Mouse (Mus musculus): ENCODE data around the gene Strn. TPM values are rescaled to one million over a fixed set of nuclear protein-coding genes. Genes with fewer than 3 reads are reported as not detected.
A peak's percentile ranks its signal among the peaks of the same experiment; 100 is the strongest.
"Not testable (repeated sequence)": the region's sequence is repeated elsewhere in the genome, so short reads cannot be mapped to it uniquely, and the experiment has no call there.

Gene Strn
- total RNA-seq, 2 experiments from 2014 or later: 21.9 to 35.2 TPM

DNA sequence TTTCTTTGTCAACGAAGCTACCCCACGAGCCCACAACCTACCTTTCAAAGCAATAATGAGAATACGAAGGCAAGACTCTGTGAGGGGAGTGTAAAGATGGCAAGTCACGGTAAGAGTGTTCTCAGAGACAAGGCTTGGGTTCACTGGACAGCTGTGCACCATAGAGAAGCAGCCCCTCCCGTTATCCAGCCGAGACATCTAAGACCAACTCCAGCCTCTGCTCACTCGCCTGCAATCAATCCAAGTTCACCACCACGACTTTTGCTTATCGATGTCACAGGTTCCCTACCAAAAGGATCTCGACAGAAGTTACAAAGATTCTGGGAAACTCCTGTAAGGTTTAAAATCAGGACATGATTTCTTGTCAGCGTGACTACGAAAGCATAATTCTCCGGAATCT is 17.9 kb downstream of the Strn start:
- no peak for ATAC-seq (replicated peaks; ENCODE audit: poor library complexity)

DNA sequence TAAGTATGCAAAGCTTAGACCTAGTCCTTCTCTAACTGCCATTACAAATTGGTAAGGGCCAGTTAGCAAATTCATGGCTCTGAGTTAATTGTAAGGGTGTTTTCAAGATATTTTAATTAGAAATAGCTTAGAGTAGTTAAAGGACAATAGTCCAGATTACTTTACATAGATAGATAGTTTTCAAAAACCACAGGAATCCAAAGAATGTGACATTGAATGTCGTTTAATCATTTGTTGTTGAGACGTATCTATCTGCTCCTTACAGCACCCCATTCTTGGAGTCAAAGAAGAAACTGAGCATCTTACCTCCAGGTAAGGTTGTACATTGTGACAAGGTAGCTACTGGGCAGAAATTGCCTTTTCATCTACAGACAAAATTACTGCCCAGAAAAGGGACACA is 26.7 kb downstream of the Strn start:
- ATAC-seq (replicated peaks; ENCODE audit: poor library complexity): no peak

DNA sequence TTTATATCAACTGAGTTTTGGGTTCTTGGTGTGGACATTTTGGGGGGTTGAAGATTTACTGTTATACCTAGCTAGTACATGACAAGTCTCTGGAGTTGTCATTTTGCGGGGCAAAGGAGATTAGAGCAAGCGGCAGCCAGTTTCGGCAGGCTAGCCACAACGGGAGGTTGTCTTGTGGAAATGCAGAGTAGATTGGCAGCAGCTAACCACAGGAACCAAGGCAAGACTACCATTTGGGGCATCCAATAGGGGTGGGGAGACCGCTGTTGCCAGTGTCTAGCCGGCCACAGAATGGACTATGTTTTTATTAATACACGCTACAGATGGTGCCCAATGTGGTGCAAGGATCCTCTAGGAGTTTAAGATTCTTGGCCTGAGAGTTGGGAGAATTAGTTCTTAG is 28.6 kb downstream of the Strn start:
- peak; percentile 83 for ATAC-seq (replicated peaks; ENCODE audit: poor library complexity)

DNA sequence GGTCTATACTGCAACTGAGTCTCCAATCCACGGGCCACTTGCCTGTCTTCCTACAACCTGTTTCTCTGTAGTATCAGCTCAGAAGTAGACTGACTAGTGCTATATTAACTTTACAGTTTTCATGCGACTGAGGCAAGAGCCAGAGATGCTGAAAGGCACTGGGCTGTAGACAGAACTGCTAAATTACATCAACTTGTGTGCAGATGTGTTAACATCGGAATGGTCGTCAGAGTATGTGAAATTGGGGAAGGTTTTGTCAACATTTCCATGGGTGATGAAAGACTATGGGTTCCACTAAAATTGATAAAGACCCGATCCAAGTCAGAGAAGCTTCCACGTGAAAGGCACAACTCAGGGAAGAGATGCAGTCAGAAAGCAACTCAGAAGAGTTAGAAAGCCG is 34.0 kb downstream of the Strn start:
- ATAC-seq (replicated peaks; ENCODE audit: poor library complexity): peak; percentile 58

DNA sequence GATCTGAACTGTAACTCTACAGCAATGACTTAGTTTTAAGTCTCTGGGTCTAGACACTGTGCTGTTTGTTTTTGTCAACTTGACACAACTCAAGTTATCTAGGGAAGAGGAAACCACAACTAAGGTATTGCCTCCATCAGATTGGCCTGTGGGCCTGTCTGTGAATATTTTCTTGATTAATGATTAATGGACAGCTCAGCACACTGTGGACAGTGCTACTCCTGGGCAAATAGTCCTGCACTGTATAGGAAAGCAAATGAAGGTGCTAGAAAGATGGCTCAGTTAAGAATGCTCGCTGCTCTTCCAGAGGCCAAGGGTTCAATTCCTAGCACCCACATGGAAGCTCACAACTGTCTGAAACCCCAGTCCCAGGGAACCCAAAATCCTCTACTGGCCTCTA is 38.0 kb downstream of the Strn start:
- no peak for ATAC-seq (replicated peaks; ENCODE audit: poor library complexity)

DNA sequence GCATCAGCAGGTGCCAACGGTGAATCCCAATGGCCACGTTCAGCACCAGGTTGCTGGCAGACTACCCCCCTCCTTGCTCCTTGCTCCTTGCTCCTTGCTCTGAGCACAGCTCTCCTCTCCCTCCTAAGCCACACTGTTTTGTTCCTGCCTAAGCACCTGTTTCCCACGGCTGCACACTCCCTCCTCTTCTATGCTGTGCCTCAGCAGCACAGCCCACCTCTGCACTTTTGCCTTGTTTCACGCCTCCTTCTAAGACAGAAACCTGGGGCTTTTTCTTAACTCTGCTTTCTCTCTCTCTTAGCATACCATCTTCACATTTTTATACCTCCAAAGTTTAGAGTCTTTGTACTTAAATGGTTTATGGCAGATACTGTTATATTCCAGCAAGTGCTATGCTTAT is 39.5 kb downstream of the Strn start:
- ATAC-seq (replicated peaks; ENCODE audit: poor library complexity): 0 out of 2 replicates have a peak, but pooled peaks have one; percentile 26

DNA sequence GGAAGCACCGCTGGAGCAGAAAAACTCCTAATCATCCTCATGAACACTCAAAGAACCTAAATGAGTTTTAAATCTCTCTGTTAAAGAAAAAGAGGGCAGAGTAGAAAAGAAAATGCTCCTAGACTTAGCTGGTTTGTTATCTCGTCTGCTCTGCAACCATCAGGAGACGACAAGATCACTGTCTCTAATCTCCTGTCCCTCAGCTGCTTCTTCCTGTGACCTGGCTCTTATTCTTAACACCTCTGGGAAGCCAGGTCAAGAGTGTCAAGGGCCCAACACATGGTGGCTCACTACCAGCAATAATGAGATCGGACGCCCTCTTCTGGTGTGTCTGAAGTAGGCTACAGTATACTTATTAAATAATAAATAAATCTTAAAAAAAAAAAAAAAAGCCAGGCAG is 40.1 kb downstream of the Strn start:
- ATAC-seq (replicated peaks; ENCODE audit: poor library complexity): peak; percentile 86

DNA sequence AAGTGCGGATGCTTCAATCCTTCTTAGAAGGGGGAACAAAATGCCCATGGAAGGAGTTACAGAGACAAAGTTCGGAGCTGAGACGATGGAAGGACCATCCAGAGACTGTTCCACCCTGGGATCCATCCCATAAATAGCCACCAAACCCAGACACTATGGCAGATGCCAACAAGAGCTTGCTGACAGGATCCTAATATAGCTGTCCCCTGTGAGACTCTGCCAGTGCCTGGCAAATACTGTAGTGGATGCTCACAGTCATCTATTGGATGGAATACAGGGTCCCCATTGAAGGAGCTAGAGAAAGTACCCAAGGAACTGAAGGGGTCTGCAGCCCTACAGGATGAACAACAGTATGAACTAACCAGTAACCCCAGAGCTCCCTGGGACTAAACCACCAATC is 47.8 kb downstream of the Strn start:
- ATAC-seq (replicated peaks; ENCODE audit: poor library complexity): not testable (repeated sequence)

DNA sequence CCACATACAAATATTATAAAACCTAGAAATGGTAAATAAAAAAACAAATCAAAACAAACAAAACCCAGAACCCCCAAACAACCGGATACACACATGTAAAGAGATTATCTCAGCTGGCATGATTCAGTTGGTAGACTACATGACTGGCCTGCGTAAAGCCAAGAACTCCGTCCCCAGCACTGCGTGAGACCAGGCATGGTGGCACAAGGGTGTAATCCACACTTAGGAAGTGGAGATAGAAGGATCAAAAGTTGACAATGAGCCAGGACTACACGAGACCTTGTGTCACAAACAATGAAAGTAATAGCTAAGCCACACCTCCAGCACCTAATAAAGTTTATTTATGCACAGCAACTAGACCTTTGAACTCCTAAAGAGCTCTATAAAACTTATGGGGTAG is 49.0 kb downstream of the Strn start:
- ATAC-seq (replicated peaks; ENCODE audit: poor library complexity): peak; percentile 26; the same call in 1 of the 2 replicates

DNA sequence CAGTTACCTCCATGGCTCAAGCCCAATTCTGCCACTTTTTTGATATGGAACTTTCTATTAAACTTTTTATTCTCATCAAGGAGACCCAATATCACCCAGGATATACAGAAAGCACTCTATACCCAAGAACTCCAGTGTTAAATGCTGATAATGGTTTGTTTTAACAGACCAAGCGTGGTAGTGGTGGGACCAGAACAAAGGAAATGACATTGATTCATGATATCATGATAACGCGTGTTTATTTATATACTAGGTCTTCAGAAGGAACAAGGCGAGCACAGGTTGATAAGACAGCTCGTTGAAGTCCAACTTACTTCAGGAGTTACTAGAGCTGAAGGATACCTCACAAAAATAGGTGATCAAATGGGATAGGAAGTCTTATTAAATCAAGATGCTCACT is 52.0 kb downstream of the Strn start:
- ATAC-seq (replicated peaks; ENCODE audit: poor library complexity): peak; percentile 52

DNA sequence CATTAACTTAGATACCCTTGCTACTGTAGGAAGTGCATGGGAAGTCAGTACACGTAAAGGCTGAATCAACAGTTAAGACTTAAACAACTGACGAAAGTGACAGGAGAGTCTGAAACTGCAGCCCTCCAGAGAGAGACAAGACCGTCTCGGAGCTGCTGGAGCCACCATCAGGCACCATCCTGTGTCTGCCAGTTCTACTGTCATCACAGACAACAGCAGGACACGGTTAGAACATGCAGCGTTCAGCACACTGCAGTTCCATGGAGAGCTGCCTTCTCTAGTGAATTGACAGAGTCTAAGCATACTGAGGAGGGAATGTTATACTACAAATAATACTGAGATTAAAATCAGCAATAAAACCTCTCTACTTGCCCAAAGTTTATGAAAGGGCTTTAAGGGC is 54.6 kb downstream of the Strn start:
- no peak for ATAC-seq (replicated peaks; ENCODE audit: poor library complexity)

DNA sequence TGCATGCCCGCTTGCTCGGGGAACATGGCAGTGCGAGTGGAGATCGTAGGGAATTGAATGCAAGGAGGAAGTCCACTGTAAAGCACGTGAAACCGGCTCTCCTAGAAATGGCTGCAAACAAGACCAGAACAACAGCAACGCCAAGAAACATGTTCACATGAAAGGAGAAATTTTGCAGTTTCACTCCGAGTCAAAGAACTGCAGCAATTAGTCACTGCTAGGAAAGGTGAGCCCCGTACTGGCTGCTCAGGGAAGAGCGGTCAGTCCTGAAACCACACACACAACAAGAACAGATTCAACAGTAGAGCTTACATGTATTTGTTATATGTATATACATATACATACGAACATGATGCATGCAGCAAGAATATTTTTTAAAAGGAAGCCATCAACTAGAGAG is 57.5 kb downstream of the Strn start:
- no peak for ATAC-seq (replicated peaks; ENCODE audit: poor library complexity)

DNA sequence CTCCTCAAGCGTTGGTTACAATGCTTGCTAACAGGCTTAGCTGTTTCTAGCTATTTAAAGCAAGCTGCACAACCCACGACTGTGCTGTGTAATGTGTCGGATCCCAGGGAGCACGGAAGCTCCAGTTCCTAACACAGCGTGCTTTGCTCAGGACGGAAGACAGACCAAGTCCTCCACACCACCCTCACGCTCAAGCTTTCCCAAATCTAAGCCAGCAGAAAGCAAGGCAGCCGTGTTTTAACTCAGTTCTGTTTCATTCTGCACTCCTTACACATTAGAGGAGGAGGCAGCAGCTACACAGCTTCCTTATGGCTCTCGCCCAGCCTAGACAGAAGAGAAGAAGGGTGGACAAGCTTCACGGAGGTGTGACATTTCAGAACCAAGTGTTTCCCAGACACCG is 60.2 kb downstream of the Strn start:
- ATAC-seq (replicated peaks; ENCODE audit: poor library complexity): no peak

DNA sequence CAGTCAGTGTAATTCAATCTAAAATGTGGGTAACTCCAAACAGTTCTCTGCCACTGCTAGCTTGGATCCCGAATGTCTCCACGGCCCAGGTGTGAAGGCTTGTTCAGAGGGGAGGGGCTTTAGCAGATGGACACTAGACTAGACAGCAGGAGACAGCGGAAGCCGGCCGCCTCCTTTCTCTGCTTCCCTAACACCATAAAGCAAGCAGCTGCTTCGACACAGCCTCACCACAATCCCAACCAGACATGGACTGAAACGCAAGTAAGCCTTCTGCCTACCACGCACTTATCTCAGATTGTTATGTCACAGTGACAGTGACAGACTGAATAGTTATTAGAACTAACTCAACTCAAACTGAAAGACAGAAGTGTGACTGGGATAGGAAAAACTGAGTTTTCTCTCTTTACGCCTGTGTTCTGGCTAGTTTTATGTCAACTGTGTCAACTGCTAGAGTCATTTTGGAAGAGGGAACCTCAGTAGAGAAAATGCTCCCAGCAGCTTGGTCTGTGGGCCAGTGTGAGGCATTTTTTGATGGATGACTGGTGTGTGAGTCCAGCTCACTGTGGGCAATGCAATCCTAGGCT is 71.9 kb downstream of the Strn start:
- no peak for ATAC-seq (replicated peaks; ENCODE audit: poor library complexity)

DNA sequence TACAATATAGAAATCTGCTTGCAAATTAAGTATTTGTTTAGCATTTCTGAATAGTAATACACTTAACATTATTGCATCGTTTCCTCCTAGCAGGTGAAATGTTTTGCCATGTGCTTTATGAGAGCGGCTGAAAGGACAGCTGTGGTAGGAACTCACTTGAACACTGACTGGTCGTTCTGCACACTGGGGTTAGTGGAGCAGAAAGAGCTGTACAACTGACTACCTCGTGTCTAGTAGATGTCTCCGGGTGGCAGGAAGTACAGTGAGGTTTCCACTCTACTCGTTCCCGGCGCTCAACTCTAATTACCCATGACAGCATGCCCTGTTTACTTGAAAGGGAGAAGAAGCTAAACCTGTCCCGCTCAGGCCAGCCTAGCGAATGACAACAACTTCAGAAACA is 82.2 kb downstream of the Strn start:
- no peak for ATAC-seq (replicated peaks; ENCODE audit: poor library complexity)

DNA sequence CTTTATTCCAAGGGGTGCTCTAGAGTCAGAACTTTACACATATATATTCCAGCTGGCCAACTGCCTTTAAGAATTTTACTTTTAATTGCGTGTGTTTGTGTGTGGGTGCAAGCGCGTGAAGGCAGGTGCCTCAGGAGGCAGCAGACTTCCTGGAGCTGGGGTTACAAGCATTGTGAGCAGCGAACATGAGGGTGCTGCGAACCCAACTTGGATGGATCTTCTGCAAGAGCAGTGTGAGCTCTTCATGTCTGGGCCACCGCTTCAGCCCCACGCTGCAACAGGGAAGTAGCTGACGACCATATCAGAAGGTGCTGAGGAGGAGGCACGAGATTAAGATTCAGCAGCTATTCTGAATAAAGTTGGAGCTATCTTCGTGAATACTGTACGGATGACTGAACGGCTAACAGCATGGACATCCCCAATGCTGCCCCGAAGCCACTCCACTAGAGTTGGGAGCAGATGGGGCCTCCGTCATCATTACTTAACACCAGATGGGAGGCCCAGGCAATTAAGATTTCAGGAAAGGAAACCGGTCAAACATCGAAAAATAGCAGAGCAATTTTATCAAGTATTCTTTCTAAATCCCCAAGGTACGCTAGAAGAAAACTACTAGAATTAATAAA is 93.0 kb downstream of the Strn start:
- ATAC-seq (replicated peaks; ENCODE audit: poor library complexity): no peak

DNA sequence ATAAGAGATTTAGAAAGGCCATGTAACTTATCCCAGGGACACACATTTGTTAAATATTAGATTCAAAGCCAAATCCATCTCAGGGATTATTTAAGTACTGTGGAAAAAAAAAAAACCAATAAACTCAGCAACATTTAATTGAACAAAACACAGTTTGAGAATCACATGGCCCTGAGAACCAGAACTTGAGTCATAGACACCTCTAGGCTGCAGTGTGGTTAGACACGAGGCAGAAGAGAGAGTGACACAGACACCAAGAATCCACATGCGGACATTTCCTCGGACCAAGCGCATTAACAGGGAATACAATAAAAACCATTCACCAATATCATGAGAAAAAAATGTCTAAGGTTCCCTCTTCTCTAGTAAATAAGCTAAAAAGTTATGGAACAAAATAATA is 94.7 kb downstream of the Strn start:
- no peak for ATAC-seq (replicated peaks; ENCODE audit: poor library complexity)

DNA sequence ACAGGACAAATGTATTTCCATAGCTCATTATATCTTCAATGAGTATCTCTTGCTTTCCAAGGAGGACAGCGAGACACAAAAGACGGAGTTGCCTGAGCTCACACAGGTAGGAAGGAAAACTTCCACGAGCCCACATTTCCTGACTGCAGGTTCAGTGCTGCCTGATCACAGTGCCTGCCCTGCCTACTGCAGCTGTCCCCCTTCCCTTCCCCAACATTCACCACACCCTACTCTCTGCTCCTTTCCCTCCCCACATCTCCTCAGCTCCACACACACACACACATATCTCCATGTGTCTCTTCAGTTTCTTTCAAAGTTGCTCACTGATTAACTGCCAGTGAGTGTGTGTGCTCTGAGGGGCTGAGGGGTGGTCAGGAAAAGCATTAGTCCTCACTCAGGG is 96.6 kb downstream of the Strn start:
- no peak for ATAC-seq (replicated peaks; ENCODE audit: poor library complexity)

DNA sequence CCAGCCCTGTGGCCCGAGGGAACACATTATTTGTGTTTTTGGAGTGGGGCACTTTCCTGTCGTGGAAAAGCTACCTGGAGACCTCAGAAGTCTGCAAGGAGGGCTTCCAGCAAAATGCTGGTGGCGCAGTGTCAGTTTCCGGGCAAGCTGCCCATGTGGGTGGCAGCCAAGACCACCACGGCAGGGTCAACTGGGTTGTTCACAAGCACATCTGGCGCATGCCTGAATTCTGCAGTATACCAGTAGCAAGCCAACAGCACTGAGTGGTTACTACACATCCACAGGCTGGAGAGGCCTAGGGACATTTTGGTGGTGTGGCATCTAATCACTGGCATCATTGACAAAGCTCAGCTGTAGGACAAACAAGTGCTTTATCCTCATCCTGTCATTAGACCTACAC is 97.9 kb downstream of the Strn start:
- ATAC-seq (replicated peaks; ENCODE audit: poor library complexity): no peak

DNA sequence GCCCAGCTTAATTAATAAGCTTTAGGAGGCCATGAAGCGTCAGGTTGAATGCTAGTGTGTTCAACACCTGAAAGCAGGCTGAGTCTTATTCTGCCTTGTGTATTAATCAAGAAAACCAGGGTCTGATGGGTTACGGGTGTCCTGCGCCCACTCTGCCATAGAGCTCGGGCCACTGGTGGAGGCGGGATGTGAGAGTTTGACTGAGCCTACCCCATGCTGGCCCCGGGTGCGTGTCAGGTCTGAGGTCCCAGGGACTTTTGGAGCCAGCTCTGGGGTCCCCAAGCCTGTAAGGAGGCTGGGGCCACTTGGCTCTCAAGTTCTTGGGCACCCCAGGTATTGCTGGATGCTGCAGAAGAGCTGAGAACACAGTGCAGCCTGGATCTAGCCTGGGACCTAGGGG is 99.9 kb downstream of the Strn start:
- ATAC-seq (replicated peaks; ENCODE audit: poor library complexity): no peak

DNA sequence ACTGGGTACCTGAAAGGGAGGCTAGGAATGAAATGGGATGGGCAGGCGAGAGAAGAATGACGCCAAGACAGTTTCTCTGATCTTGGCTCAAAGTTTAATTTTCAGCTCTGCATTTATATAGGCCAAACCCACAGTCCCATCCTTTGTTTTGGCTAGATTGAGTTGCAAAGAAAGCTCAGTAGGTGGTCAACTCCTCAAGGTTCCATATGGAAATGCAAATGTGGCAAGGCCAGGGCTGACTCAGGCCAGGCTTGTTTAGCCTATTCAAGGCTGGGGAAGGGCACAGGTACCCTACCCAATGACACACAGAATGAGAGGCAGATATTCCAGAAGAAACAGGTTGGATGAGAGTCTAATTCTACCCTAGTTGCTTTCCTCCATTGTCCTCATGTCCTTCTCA is 101.4 kb downstream of the Strn start:
- ATAC-seq (replicated peaks; ENCODE audit: poor library complexity): no peak

DNA sequence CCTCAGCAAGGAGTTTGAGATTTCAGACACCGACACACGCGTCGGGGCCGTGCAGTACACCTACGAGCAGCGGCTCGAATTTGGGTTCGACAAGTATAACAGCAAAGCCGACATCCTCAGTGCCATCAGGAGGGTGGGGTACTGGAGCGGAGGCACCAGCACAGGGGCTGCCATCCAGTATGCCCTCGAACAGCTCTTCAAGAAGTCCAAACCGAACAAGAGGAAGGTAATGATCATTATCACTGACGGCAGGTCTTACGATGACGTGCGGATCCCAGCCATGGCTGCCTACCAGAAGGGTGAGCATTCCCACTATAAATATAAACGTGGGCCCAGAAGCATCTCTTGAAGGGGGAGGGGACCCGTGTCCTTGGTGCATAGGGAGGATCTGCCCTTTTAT is 112.1 kb downstream of the Strn start:
- ATAC-seq (replicated peaks; ENCODE audit: poor library complexity): no peak

DNA sequence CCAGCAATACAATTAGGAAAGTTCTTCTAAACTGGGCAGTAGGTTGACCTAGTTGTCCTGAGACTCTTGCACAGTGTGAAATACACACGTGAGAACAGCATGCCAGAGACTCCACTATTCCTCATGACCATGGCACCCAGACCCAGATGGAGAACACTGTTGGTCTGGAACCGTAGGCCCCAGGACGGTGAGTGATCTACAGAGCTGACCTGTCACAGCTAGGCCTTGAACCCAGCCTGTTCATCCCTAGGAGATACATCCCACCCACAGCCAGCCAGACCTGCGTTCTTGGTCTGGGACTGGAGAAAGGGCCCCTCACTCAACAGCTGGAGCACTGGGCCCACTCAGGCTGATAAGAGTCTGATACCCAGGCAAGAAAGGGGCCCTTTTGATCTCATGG is 115.1 kb downstream of the Strn start:
- ATAC-seq (replicated peaks; ENCODE audit: poor library complexity): no peak
